Mouse (Mus musculus): ENCODE measurements at regions not wholly inside any gene's neighbourhood (a gene's known extent, or its start where the extent isn't known, plus 50 kb on each side); places are given as distances from the start of the nearest gene placed in this dataset.

GRCm38 (mm10) chr16:55616408-55617120, 222.1 kb downstream of the Nfkbiz start:
- Histone ChIP-seq H3K4me3 (ENCODE audit: insufficient read depth, low read depth, low read length) (no peak overlapping the region), H3K79me2 (ENCODE audit: control insufficient read depth, insufficient read depth, low read length) (no peaks in the 10 kb centered on the region), H3K36me3 (ENCODE audit: control insufficient read depth, insufficient read depth, low read length) (no peaks in the 10 kb centered on the region), H3K4me1 (ENCODE audit: control insufficient read depth, insufficient read depth, low read length) (peaks cover 2% of the 10 kb centered on the region; the same call in 1 of the 2 replicates), H3K27ac (replicated peaks; ENCODE audit: insufficient read depth, low read depth, low read length) (no peak overlapping the region), H3K27me3 (ENCODE audit: control insufficient read depth, insufficient read depth, low read length) (no peaks in the 10 kb centered on the region), H3K9ac (ENCODE audit: low read depth, low read length) (no peak overlapping the region)
- DNase-seq (ENCODE audit: extremely low read depth, low read depth, low spot score) = no peak
- TF ChIP-seq POLR2A (IDR thresholded peaks at IDR 0.05; ENCODE audit: extremely low read depth, insufficient read depth, low read length) = no peak
- no peak for TF ChIP-seq CTCF (IDR thresholded peaks at IDR 0.05; ENCODE audit: low read depth, low read length)
- 89% methylated on average over 1 of the region's 1 CpGs for whole genome bisulfite sequencing

DNA sequence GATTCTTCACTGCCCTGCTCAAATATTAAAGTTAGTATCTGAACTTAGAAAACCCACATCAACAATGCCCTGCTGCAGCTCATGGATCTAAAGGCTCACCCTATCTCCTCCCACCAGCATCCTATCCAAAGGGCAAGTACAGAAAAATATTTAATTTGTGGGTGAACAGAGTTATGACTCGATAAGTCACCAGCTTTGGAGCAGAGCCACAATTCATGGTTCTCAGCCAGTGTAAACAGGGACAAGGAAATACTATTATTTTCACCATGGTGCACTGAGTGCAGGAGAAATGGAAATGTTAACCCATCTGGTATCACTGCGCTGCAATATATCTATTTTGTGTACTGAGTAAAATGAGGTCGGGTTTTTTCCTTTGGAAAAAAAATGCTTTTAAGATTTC, 225.8 kb downstream of the Nfkbiz start:
- WGBS = 60% methylated on average over 3 of the region's 3 CpGs
- no peak overlapping the region for H3K4me3 ChIP-seq (ENCODE audit: insufficient read depth, low read depth, low read length)
- no peak overlapping the region for H3K9ac ChIP-seq (ENCODE audit: low read depth, low read length)
- H3K36me3 ChIP-seq (ENCODE audit: control insufficient read depth, insufficient read depth, low read length) = no peaks in the 10 kb centered on the region
- DNase-seq (ENCODE audit: extremely low read depth, low read depth, low spot score) = peak; percentile 29
- TF ChIP-seq CTCF (IDR thresholded peaks at IDR 0.05; ENCODE audit: low read depth, low read length) = no peak
- no peak for TF ChIP-seq POLR2A (IDR thresholded peaks at IDR 0.05; ENCODE audit: extremely low read depth, insufficient read depth, low read length)
- H3K27ac ChIP-seq (replicated peaks; ENCODE audit: insufficient read depth, low read depth, low read length) = no peak overlapping the region
- H3K27me3 ChIP-seq (ENCODE audit: control insufficient read depth, insufficient read depth, low read length) = no peaks in the 10 kb centered on the region
- no peaks in the 10 kb centered on the region for H3K79me2 ChIP-seq (ENCODE audit: control insufficient read depth, insufficient read depth, low read length)
- H3K4me1 ChIP-seq (ENCODE audit: control insufficient read depth, insufficient read depth, low read length) = peaks cover 2% of the 10 kb centered on the region; the same call in 1 of the 2 replicates

- H3K79me2 ChIP-seq (ENCODE audit: control insufficient read depth, insufficient read depth, low read length) = no peaks in the 10 kb centered on the region
- H3K9ac ChIP-seq (ENCODE audit: low read depth, low read length) = no peak overlapping the region
- WGBS = 86% methylated on average over 5 of the region's 5 CpGs
- no peak overlapping the region for H3K4me3 ChIP-seq (ENCODE audit: insufficient read depth, low read depth, low read length)
- no peaks in the 10 kb centered on the region for H3K4me1 ChIP-seq (ENCODE audit: control insufficient read depth, insufficient read depth, low read length)
- no peaks in the 10 kb centered on the region for H3K36me3 ChIP-seq (ENCODE audit: control insufficient read depth, insufficient read depth, low read length)
- H3K27ac ChIP-seq (replicated peaks; ENCODE audit: insufficient read depth, low read depth, low read length) = no peak overlapping the region
- no peak for DNase-seq (ENCODE audit: extremely low read depth, low read depth, low spot score)
- H3K27me3 ChIP-seq (ENCODE audit: control insufficient read depth, insufficient read depth, low read length) = no peaks in the 10 kb centered on the region
- no peak for TF ChIP-seq POLR2A (IDR thresholded peaks at IDR 0.05; ENCODE audit: extremely low read depth, insufficient read depth, low read length)
- TF ChIP-seq CTCF (IDR thresholded peaks at IDR 0.05; ENCODE audit: low read depth, low read length) = no peak
Observed at GRCm38 (mm10) chr16:55612001-55612400, 226.7 kb downstream of the Nfkbiz start.

DNA sequence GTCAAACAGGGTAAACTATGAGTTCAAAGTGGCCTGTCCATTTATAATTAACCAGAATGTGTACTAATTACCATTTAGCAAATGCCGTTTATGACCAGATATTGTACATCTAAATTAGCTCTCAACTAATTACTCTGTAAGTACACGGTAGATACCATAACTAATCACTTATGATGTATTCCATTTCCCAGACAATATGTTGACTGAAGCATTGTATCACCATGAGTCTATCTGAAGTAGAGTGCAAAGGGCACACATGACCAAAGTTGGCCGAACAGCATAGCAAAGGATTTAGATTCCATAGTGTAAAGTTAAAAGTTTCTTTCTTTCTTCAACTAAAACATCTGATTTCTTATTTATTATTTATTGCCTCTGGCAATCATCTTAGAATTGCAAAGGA, 227.5 kb downstream of the Nfkbiz start:
- no peak for DNase-seq (ENCODE audit: extremely low read depth, low read depth, low spot score)
- Histone ChIP-seq H3K4me1 (ENCODE audit: control insufficient read depth, insufficient read depth, low read length) (no peaks in the 10 kb centered on the region), H3K27me3 (ENCODE audit: control insufficient read depth, insufficient read depth, low read length) (no peaks in the 10 kb centered on the region), H3K36me3 (ENCODE audit: control insufficient read depth, insufficient read depth, low read length) (no peaks in the 10 kb centered on the region), H3K27ac (replicated peaks; ENCODE audit: insufficient read depth, low read depth, low read length) (no peak overlapping the region), H3K79me2 (ENCODE audit: control insufficient read depth, insufficient read depth, low read length) (no peaks in the 10 kb centered on the region), H3K4me3 (ENCODE audit: insufficient read depth, low read depth, low read length) (no peak overlapping the region), H3K9ac (ENCODE audit: low read depth, low read length) (no peak overlapping the region)
- 84% methylated on average over 3 of the region's 3 CpGs for WGBS
- no peak for TF ChIP-seq CTCF (IDR thresholded peaks at IDR 0.05; ENCODE audit: low read depth, low read length)
- no peak for TF ChIP-seq POLR2A (IDR thresholded peaks at IDR 0.05; ENCODE audit: extremely low read depth, insufficient read depth, low read length)

GRCm38 (mm10) chr16:55608361-55608760, 230.3 kb downstream of the Nfkbiz start:
- Histone ChIP-seq H3K4me3 (ENCODE audit: insufficient read depth, low read depth, low read length) (no peak overlapping the region), H3K27ac (replicated peaks; ENCODE audit: insufficient read depth, low read depth, low read length) (no peak overlapping the region), H3K27me3 (ENCODE audit: control insufficient read depth, insufficient read depth, low read length) (no peaks in the 10 kb centered on the region), H3K4me1 (ENCODE audit: control insufficient read depth, insufficient read depth, low read length) (no peaks in the 10 kb centered on the region), H3K9ac (ENCODE audit: low read depth, low read length) (no peak overlapping the region), H3K79me2 (ENCODE audit: control insufficient read depth, insufficient read depth, low read length) (no peaks in the 10 kb centered on the region), H3K36me3 (ENCODE audit: control insufficient read depth, insufficient read depth, low read length) (no peaks in the 10 kb centered on the region)
- WGBS = 68% methylated on average over 3 of the region's 3 CpGs
- no peak for DNase-seq (ENCODE audit: extremely low read depth, low read depth, low spot score)
- TF ChIP-seq POLR2A (IDR thresholded peaks at IDR 0.05; ENCODE audit: extremely low read depth, insufficient read depth, low read length) (no peak), CTCF (IDR thresholded peaks at IDR 0.05; ENCODE audit: low read depth, low read length) (no peak)

GRCm38 (mm10) chr16:55606447-55607239, 232.1 kb downstream of the Nfkbiz start:
- WGBS = 77% methylated on average over 7 of the region's 7 CpGs
- TF ChIP-seq POLR2A (IDR thresholded peaks at IDR 0.05; ENCODE audit: extremely low read depth, insufficient read depth, low read length) (no peak), CTCF (IDR thresholded peaks at IDR 0.05; ENCODE audit: low read depth, low read length) (no peak)
- no peaks in the 10 kb centered on the region for H3K79me2 ChIP-seq (ENCODE audit: control insufficient read depth, insufficient read depth, low read length)
- H3K4me3 ChIP-seq (ENCODE audit: insufficient read depth, low read depth, low read length) = no peak overlapping the region
- DNase-seq (ENCODE audit: extremely low read depth, low read depth, low spot score) = peak; percentile 13
- H3K4me1 ChIP-seq (ENCODE audit: control insufficient read depth, insufficient read depth, low read length) = no peaks in the 10 kb centered on the region
- H3K27me3 ChIP-seq (ENCODE audit: control insufficient read depth, insufficient read depth, low read length) = no peaks in the 10 kb centered on the region
- H3K27ac ChIP-seq (replicated peaks; ENCODE audit: insufficient read depth, low read depth, low read length) = no peak overlapping the region
- no peak overlapping the region for H3K9ac ChIP-seq (ENCODE audit: low read depth, low read length)
- no peaks in the 10 kb centered on the region for H3K36me3 ChIP-seq (ENCODE audit: control insufficient read depth, insufficient read depth, low read length)
